Mouse (Mus musculus): ENCODE measurements around the gene Zbtb8os.

DNA sequence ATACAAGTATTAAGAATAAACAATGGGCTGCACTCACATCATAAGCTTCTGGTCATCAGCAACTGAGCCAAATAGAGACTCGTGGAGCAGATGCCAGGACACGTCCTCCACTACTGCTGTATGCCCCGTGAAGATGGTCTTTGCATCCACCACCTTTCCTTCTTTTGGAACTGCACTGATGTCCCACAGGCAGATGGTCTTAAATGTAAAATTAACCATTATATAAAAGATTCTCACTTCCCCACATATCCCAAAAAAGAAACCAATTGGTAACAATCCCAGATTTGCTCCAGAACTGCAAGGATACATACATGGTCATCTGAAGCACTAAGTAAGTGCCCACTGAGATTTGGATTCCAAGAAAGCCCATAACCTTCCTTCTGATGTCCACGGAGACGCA, 13.5 kb upstream of the Zbtb8os start:
- TF ChIP-seq POLR2A (IDR thresholded peaks at IDR 0.05; ENCODE audit: low read depth, low read length), result no peak
- TF ChIP-seq CTCF (IDR thresholded peaks at IDR 0.05; ENCODE audit: borderline replicate concordance, insufficient read depth, low read length), result no peak
